ENCODE assay signal across 8 mouse cellular contexts in genomic region chr3:30996688-30997014, GRCm38 (mm10). TPM values are rescaled to one million over a fixed set of nuclear protein-coding genes. Genes with fewer than 3 reads are reported as not detected.
DNase-seq lines count a peak whose midpoint lies in the region; ATAC-seq and TF ChIP-seq lines count a peak whose summit lies in the region.

No protein-coding gene starts in this region.

- ATAC-seq in embryonic facial prominence, embryonic 11.5 days (replicated peaks; ENCODE audit: insufficient number of reproducible peaks, low FRiP score, low TSS enrichment, low read depth): no peak
- no peak for ATAC-seq in hindbrain, postnatal 0 days
- no peak for ATAC-seq in midbrain, postnatal 0 days (ENCODE audit: low FRiP score)

- WGBS in embryonic facial prominence, embryonic 11.5 days: 1% methylated on average over 4 of the region's 4 CpGs
- 4% methylated on average over 4 of the region's 4 CpGs for WGBS in hindbrain, postnatal 0 days
- WGBS in midbrain, postnatal 0 days: 2% methylated on average over 4 of the region's 4 CpGs

- intact Hi-C loops in left cerebral cortex, adult 2 months (cut with DNase I): loop anchor here (2.0 kb wide), 1 partner anchor 394 kb away; the partner anchor contains the start of gene Mynn
- intact Hi-C loops in left cerebral cortex, postnatal 10 days (cut with DNase I): no loop called here

- TF ChIP-seq CTCF in left cerebral cortex, adult 2 months (IDR thresholded peaks at IDR 0.05): no peak
- TF ChIP-seq CTCF in hindbrain, postnatal 0 days (IDR thresholded peaks at IDR 0.05; ENCODE audit: low read depth): no peak
- TF ChIP-seq CTCF in midbrain, postnatal 0 days (IDR thresholded peaks at IDR 0.05): no peak

- H3K36me3 ChIP-seq in embryonic facial prominence, embryonic 11.5 days (replicated peaks; ENCODE audit: control insufficient read depth, insufficient read depth, low read depth, low read length): no peaks in the 10 kb centered on the region
- no peaks in the 10 kb centered on the region for H3K36me3 ChIP-seq in hindbrain, postnatal 0 days (ENCODE audit: insufficient read depth, low read length)
- no peaks in the 10 kb centered on the region for H3K36me3 ChIP-seq in midbrain, postnatal 0 days (ENCODE audit: insufficient read depth, low read length)

- H3K4me3 ChIP-seq in left cerebral cortex, adult 2 months: peak overlapping the region; percentile 84
- H3K4me3 ChIP-seq in embryonic facial prominence, embryonic 11.5 days (ENCODE audit: low read depth, low read length): peak overlapping the region; percentile 86
- peak overlapping the region; percentile 72 for H3K4me3 ChIP-seq in hindbrain, postnatal 0 days (ENCODE audit: low read length)
- peak overlapping the region; percentile 90 for H3K4me3 ChIP-seq in midbrain, postnatal 0 days (ENCODE audit: low read depth, low read length)

- peak overlapping the region; percentile 66 for H3K4me2 ChIP-seq in embryonic facial prominence, embryonic 11.5 days (ENCODE audit: low read depth, low read length)
- peak overlapping the region; percentile 67 for H3K4me2 ChIP-seq in hindbrain, postnatal 0 days (ENCODE audit: low read depth, low read length)
- H3K4me2 ChIP-seq in midbrain, postnatal 0 days (ENCODE audit: low read depth, low read length, poor library complexity, severe bottlenecking): peak overlapping the region; percentile 56

- no peaks in the 10 kb centered on the region for H3K27me3 ChIP-seq in embryonic facial prominence, embryonic 11.5 days (ENCODE audit: control insufficient read depth, insufficient read depth, low read length)
- no peaks in the 10 kb centered on the region for H3K27me3 ChIP-seq in hindbrain, postnatal 0 days (ENCODE audit: insufficient read depth, low read length)
- no peaks in the 10 kb centered on the region for H3K27me3 ChIP-seq in midbrain, postnatal 0 days (ENCODE audit: insufficient read depth, low read length)

- 0 out of 2 replicates have a peak overlapping the region, but pooled peaks have one; percentile 37 for H3K9ac ChIP-seq in embryonic facial prominence, embryonic 11.5 days (replicated peaks; ENCODE audit: low read length)
- peak overlapping the region; percentile 67 for H3K9ac ChIP-seq in hindbrain, postnatal 0 days (replicated peaks; ENCODE audit: low read length)
- peak overlapping the region; percentile 74; the same call in 1 of the 2 replicates for H3K9ac ChIP-seq in midbrain, postnatal 0 days (replicated peaks; ENCODE audit: low read length, poor library complexity, severe bottlenecking)

- no peaks in the 10 kb centered on the region for H3K4me1 ChIP-seq in embryonic facial prominence, embryonic 11.5 days (ENCODE audit: control insufficient read depth, insufficient read depth, low read length)
- H3K4me1 ChIP-seq in hindbrain, postnatal 0 days (ENCODE audit: insufficient read depth, low read length): peaks cover 8% of the 10 kb centered on the region
- peaks cover 3% of the 10 kb centered on the region; the same call in 1 of the 2 replicates for H3K4me1 ChIP-seq in midbrain, postnatal 0 days (ENCODE audit: insufficient read depth, low read length)

- DNase-seq in left cerebral cortex, adult 2 months (ENCODE audit: extremely low spot score in 1 of 2, low spot score in 2 of 2): no peak
- no peak for DNase-seq in left cerebral cortex, postnatal 10 days (ENCODE audit: extremely low spot score in 1 of 2, low spot score in 2 of 2)
- peak; percentile 28 for DNase-seq in embryonic facial prominence, embryonic 11.5 days (ENCODE audit: low spot score)
- DNase-seq in hindbrain, postnatal 0 days (ENCODE audit: low spot score): no peak
- DNase-seq in midbrain, postnatal 0 days (ENCODE audit: low spot score): no peak
- no peak for DNase-seq in Muller cell, postnatal 12 days (ENCODE audit: inconsistent ontology term)
- no peak for DNase-seq in gastrocnemius, adult 18-20 months (ENCODE audit: low spot score)
- DNase-seq in spleen, postnatal 36 days (ENCODE audit: low spot score in 2 of 2): no peak

- no peak overlapping the region for H3K27ac ChIP-seq in left cerebral cortex, adult 2 months
- H3K27ac ChIP-seq in embryonic facial prominence, embryonic 11.5 days (replicated peaks; ENCODE audit: low read depth, low read length): no peak overlapping the region
- H3K27ac ChIP-seq in hindbrain, postnatal 0 days: no peak overlapping the region
- no peak overlapping the region for H3K27ac ChIP-seq in midbrain, postnatal 0 days (ENCODE audit: low read depth, low read length)

- H3K9me3 ChIP-seq in embryonic facial prominence, embryonic 11.5 days (replicated peaks; ENCODE audit: control insufficient read depth, low read length): no peaks in the 10 kb centered on the region
- no peaks in the 10 kb centered on the region for H3K9me3 ChIP-seq in hindbrain, postnatal 0 days (ENCODE audit: low read length)
- H3K9me3 ChIP-seq in midbrain, postnatal 0 days (ENCODE audit: low read length): no peaks in the 10 kb centered on the region

RNA-seq across cellular contexts. Expression of gene Prkci, which starts 1.1 kb away (rescaled TPM):
- total RNA-seq in left cerebral cortex, adult 2 months (2021): 10 to 100 TPM; 58.0 to 59.9 TPM
- total RNA-seq in left cerebral cortex, postnatal 10 days (2021): 10 to 100 TPM; 51.7 to 55.5 TPM
- polyA plus RNA-seq in embryonic facial prominence, embryonic 11.5 days (2014; fragmentation: Nextera tagmentation; extraction: Ambion mirVana): 51.4 and 57.1 TPM in 2 replicates
- total RNA-seq in hindbrain, postnatal 0 days (2014; rRNA removed): 35.0 and 45.2 TPM in 2 replicates
- polyA plus RNA-seq in hindbrain, postnatal 0 days (2015; fragmentation: Nextera tagmentation; extraction: Ambion mirVana): 20.5 and 20.8 TPM in 2 replicates
- total RNA-seq in midbrain, postnatal 0 days (2014; rRNA removed): 47.0 and 56.7 TPM in 2 replicates
- 18.3 and 19.6 TPM in 2 replicates for polyA plus RNA-seq in midbrain, postnatal 0 days (2015; fragmentation: Nextera tagmentation; extraction: Ambion mirVana)
- 1 to 10 TPM; 2.6 to 5.1 TPM for total RNA-seq in gastrocnemius, adult 18-20 months (2021)

RNA-seq across cellular contexts. Expression of gene Phc3, which starts 27.4 kb away (rescaled TPM):
- 10 to 100 TPM; 40.8 to 41.3 TPM for total RNA-seq in left cerebral cortex, adult 2 months (2021)
- total RNA-seq in left cerebral cortex, postnatal 10 days (2021): 10 to 100 TPM; 33.2 to 34.8 TPM
- 4.0 and 4.4 TPM in 2 replicates for polyA plus RNA-seq in embryonic facial prominence, embryonic 11.5 days (2014; fragmentation: Nextera tagmentation; extraction: Ambion mirVana)
- total RNA-seq in hindbrain, postnatal 0 days (2014; rRNA removed): 25.8 and 27.4 TPM in 2 replicates
- 6.4 and 7.4 TPM in 2 replicates for polyA plus RNA-seq in hindbrain, postnatal 0 days (2015; fragmentation: Nextera tagmentation; extraction: Ambion mirVana)
- total RNA-seq in midbrain, postnatal 0 days (2014; rRNA removed): 27.0 and 31.5 TPM in 2 replicates
- 5.5 and 6.6 TPM in 2 replicates for polyA plus RNA-seq in midbrain, postnatal 0 days (2015; fragmentation: Nextera tagmentation; extraction: Ambion mirVana)
- total RNA-seq in gastrocnemius, adult 18-20 months (2021): 10 to 100 TPM; 11.8 to 12.2 TPM
